Mouse (Mus musculus): ENCODE measurements around the gene Arhgef26.

DNA sequence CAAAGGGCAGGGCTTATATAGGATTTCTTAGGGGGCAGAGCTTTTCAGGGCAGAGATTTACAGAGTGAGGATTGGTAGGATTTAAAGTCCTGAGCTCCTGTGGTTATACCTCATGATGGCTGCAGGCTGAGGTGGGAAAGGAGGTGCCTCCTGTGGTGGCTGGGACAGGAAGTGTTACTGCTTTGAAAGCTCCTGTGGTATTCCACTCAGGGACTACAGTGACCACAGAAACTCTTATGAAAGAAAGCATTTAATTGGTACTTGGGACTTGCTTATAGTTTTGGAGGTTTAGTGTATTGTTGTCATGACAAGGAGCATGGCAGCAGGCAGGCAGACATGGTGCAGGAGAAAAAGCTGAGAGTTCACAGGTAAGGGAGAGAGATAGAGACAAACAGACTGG, 97.8 kb downstream of the Arhgef26 start:
- TF ChIP-seq CTCF (IDR thresholded peaks at IDR 0.05; ENCODE audit: low read depth) = no peak
- no peak for TF ChIP-seq EP300 (IDR thresholded peaks at IDR 0.05; ENCODE audit: low read depth)
